ENCODE assay signal across 10 mouse cellular contexts in genomic region chr7:119985279-119985912, GRCm38 (mm10).
DNase-seq lines count a peak whose midpoint lies in the region; ATAC-seq and TF ChIP-seq lines count a peak whose summit lies in the region.
"Had no signal": no experiment of that assay in that cellular context is flagged by ENCODE, and none has a peak within 500 bp of the region (broad histone marks: within the 10 kb centered on the region; RNA-seq: fewer than 3 reads in every experiment).

No protein-coding gene starts in this region.

- 14% methylated on average over 3 of the region's 3 CpGs for WGBS in cerebellum, adult 2 months
- WGBS in heart, embryonic 13.5 days, result 47% methylated on average over 3 of the region's 3 CpGs
- 55% methylated on average over 3 of the region's 3 CpGs for WGBS in heart, embryonic 10.5 days

- no peaks in the 10 kb centered on the region for H3K36me3 ChIP-seq in heart, embryonic 13.5 days
- H3K36me3 ChIP-seq in heart, embryonic 10.5 days, result no peaks in the 10 kb centered on the region
- H3K36me3 ChIP-seq: embryonic facial prominence, embryonic 13.5 days; hindbrain, embryonic 15.5 days had no signal

- no peaks in the 10 kb centered on the region for H3K9me3 ChIP-seq in heart, embryonic 13.5 days
- H3K9me3 ChIP-seq in heart, embryonic 10.5 days, result no peaks in the 10 kb centered on the region
- H3K9me3 ChIP-seq: embryonic facial prominence, embryonic 13.5 days; hindbrain, embryonic 15.5 days had no signal

- ATAC-seq in heart, embryonic 13.5 days (ENCODE audit: extremely low read depth, insufficient number of reproducible peaks, low FRiP score, low TSS enrichment), result no peak

- H3K4me2 ChIP-seq in heart, embryonic 13.5 days, result no peak overlapping the region
- H3K4me2 ChIP-seq: embryonic facial prominence, embryonic 13.5 days; hindbrain, embryonic 15.5 days had no signal

- no peaks in the 10 kb centered on the region for H3K27me3 ChIP-seq in cerebellum, adult 2 months (ENCODE audit: control insufficient read depth, insufficient read depth, low read length)
- no peaks in the 10 kb centered on the region for H3K27me3 ChIP-seq in heart, embryonic 13.5 days (replicated peaks)
- no peaks in the 10 kb centered on the region for H3K27me3 ChIP-seq in heart, embryonic 10.5 days (ENCODE audit: insufficient read depth, poor library complexity, severe bottlenecking)
- H3K27me3 ChIP-seq: embryonic facial prominence, embryonic 13.5 days; hindbrain, embryonic 15.5 days had no signal

- peak; percentile 12 to 43 for DNase-seq in cerebellum, adult 2 months
- no peak for DNase-seq in cerebellum, postnatal 4 days (ENCODE audit: low spot score in 2 of 2)
- no peak for DNase-seq in heart, embryonic 10.5 days (ENCODE audit: low spot score)
- peak; percentile 80 for DNase-seq in layer of hippocampus, adult 9-10 months (ENCODE audit: low spot score)
- DNase-seq in lung, postnatal 36 days, result no peak
- no peak for DNase-seq in embryo, embryonic 9.5 days (ENCODE audit: extremely low spot score)

- TF ChIP-seq POLR2A in cerebellum, adult 2 months (IDR thresholded peaks at IDR 0.05; ENCODE audit: borderline replicate concordance, insufficient read depth, low read length), result no peak
- no peak for TF ChIP-seq POLR2A in embryonic fibroblast, embryonic 13.5 days (IDR thresholded peaks at IDR 0.05; ENCODE audit: low read depth, low read length)

- no peak overlapping the region for H3K27ac ChIP-seq in cerebellum, adult 2 months (ENCODE audit: insufficient read depth, low read length)
- H3K27ac ChIP-seq in heart, embryonic 13.5 days (replicated peaks), result peak overlapping the region; percentile 71
- H3K27ac ChIP-seq in heart, embryonic 10.5 days, result no peak overlapping the region
- peak overlapping the region; percentile 72 for H3K27ac ChIP-seq in embryonic fibroblast, embryonic 13.5 days (ENCODE audit: insufficient read depth, low read length)
- H3K27ac ChIP-seq: embryonic facial prominence, embryonic 13.5 days; hindbrain, embryonic 15.5 days had no signal

- H3K4me3 ChIP-seq in cerebellum, adult 2 months (replicated peaks; ENCODE audit: insufficient read depth, low read depth, low read length), result no peak overlapping the region
- no peak overlapping the region for H3K4me3 ChIP-seq in heart, embryonic 13.5 days
- no peak overlapping the region for H3K4me3 ChIP-seq in heart, embryonic 10.5 days
- H3K4me3 ChIP-seq in embryonic fibroblast, embryonic 13.5 days (ENCODE audit: insufficient read depth, low read length), result no peak overlapping the region
- H3K4me3 ChIP-seq: embryonic facial prominence, embryonic 13.5 days; hindbrain, embryonic 15.5 days had no signal

- TF ChIP-seq CTCF in cerebellum, adult 2 months (IDR thresholded peaks at IDR 0.05; ENCODE audit: borderline replicate concordance, insufficient read depth, low read depth, low read length), result no peak
- TF ChIP-seq CTCF in embryonic fibroblast, embryonic 13.5 days (IDR thresholded peaks at IDR 0.05; ENCODE audit: borderline replicate concordance, insufficient read depth, low read length), result no peak

- no peaks in the 10 kb centered on the region; the same call in 1 of the 2 replicates for H3K4me1 ChIP-seq in cerebellum, adult 2 months (ENCODE audit: control insufficient read depth, insufficient read depth, low read length)
- peaks cover 8% of the 10 kb centered on the region; the same call in 1 of the 2 replicates for H3K4me1 ChIP-seq in heart, embryonic 13.5 days
- no peaks in the 10 kb centered on the region for H3K4me1 ChIP-seq in heart, embryonic 10.5 days
- H3K4me1 ChIP-seq in embryonic fibroblast, embryonic 13.5 days (ENCODE audit: control insufficient read depth, insufficient read depth, low read length), result peaks cover 7% of the 10 kb centered on the region
- H3K4me1 ChIP-seq: embryonic facial prominence, embryonic 13.5 days; hindbrain, embryonic 15.5 days had no signal

- H3K9ac ChIP-seq in heart, embryonic 13.5 days, result no peak overlapping the region
- H3K9ac ChIP-seq: embryonic facial prominence, embryonic 13.5 days; hindbrain, embryonic 15.5 days had no signal

Comparison
In these comparisons a context has a peak if more than half of its experiments do, and no peak if none do; other contexts are left out.
1. DNase-seq: peak in cerebellum, adult 2 months (2 of 2) and layer of hippocampus, adult 9-10 months (single experiment); none in cerebellum, postnatal 4 days (0 of 2), heart, embryonic 10.5 days (single experiment), lung, postnatal 36 days (single experiment) and embryo, embryonic 9.5 days (single experiment).
2. H3K27ac ChIP-seq: peak in heart, embryonic 13.5 days (single experiment) and embryonic fibroblast, embryonic 13.5 days (single experiment); none in cerebellum, adult 2 months (single experiment) and heart, embryonic 10.5 days (single experiment).